Mouse (Mus musculus) liver, postnatal 0 days (tissue): Measurements from ENCODE around the gene Fosl2.

Experiments used
- CTCF ChIP-seq: sonication (generic); IDR thresholded peaks from 2 replicates; pipeline ENCODE4 v1.5.1; 2016; ENCODE audit warnings: antibody characterized with exemption, low read depth
- EP300 ChIP-seq: IDR thresholded peaks from 2 replicates; pipeline ENCODE4 v1.6.1; 2016; ENCODE audit warnings: antibody characterized with exemption, low read depth, mild to moderate bottlenecking

DNA sequence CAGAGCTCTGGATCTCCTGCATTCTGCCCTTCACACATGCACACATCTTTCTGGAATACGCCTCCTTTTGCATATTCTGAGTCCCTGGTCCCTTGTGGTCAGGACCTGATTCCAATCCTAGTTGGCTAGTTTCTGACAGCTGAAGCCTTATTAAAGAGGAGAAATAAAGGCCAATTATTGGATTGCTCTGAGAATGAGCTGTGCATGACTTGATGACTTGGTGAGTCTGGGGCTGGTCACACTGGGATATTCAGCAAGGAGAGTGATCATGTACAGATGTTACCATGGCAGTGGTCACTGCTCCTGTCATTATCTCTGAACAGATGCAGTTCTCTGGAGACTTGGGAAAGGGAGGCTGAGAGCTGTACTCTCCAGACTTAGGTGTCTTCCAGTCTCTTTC is 32.1 kb upstream of the Fosl2 start:
- TF ChIP-seq EP300 (no peak), CTCF (no peak)
